Mouse (Mus musculus) left cerebral cortex, adult 11 months (tissue): Measurements from ENCODE around the gene Lmf2.
A peak's percentile ranks its signal among the peaks of the same experiment; 100 is the strongest.

Experiments
- DNase-seq: peaks from one replicate; pipeline ENCODE4 v3.0.0; 2022; ENCODE audit warnings: low spot score

Gene Lmf2

DNA sequence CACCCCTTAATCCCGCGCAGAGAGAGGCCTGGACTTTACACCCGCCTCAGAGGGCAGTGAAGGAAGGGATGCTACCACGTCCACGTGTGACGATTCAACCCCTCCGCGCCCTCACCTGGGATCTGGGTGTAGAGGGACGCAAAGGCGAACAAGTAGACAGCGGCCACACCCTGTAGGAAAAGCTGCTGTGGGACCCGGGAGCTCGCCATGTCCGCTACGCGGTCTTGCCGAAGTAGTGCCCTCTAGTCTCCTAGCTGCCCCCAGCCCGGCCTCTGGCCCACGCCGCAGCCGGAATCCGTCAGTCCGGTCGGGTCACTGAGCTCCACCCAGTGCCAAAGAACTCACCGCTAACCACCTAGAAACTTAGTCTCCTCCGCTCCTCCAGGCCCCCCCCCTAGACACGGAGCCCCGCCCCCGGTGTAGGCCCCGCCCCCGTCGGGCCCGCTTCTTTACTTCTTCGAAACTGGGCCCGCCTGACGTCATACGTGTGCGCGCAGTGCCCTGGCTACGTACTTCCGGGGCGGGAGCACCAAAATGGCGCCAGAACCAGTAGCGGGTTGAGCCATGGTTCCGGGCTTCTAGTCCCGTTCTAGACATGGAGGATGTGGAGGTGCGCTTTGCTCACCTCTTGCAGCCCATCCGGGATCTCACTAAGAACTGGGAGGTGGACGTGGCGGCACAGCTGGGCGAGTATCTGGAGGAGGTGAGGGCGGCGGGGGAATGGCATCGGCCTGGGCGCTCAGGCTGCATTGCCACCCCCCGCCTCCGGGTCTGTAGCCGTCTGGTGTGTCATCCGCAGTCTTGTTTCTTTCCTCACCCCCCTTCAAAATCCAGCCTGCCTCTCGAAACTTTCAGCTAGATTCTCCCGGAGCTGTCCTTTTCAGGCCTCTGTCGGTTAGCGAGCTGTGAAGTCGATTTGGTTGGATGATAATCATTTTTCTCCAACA, at the start of gene Lmf2, which contains the start of gene Ncaph2:
Lmf2 (minus strand) TSS at position 419 of the 947 bp plus-strand sequence.
Ncaph2 (plus strand) TSS at position 479 of the 947 bp plus-strand sequence.
- DNase-seq = peak; percentile 91

DNA sequence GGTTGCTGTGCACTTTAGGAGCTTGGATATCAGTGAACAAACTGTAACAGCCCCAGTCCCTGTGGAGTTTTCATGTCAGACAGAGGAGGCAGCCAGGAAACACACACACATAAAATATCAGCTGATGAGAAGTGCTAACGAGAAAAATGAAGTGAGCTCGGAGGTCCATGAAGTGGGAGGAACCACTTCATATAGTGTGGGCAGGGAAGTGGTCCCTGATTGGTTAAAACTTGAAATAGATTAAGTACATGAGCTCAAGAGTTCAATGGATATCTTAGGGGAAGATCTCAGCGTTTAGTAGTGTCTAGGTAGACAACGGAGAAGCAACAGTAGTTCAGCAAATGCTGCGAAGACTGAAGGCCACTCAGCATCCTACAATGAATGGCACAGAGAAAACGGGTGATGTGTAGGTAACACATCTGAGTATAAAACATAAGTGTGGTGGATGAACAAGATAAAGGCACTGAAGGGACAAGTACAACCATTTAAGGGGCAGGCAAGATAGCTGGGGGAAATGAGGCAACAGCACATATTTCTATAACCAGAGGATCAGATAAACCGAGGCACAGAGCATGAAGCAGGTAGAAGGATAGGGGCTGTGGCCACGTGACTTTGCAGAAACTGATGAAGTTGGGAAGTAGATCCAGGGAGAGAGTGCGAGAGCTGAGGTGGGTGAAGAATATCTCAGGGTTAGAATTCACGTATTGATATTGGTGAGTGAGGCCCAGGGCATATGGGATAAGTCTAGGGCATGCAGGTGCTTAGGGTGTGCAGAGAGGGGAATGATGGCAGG, 49.6 kb upstream of the Lmf2 start:
- no peak for DNase-seq

DNA sequence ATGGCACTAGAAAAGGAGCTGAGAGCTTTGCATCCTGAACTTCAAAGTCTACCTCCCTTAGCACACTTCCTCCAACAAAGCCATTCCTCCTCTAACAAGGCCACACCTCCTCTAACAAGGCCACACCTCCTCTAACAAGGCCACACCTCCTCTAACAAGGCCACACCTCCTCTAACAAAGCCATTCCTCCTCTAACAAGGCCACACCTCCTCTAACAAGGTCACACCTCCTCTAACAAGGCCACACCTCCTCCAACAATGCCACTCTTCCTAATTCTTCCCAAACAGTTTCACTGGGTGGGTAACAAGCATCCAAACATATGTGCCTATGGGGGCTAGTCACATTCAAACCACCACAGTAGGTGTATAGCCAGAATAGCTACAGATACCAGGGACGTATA, 47.0 kb upstream of the Lmf2 start:
- no peak for DNase-seq

DNA sequence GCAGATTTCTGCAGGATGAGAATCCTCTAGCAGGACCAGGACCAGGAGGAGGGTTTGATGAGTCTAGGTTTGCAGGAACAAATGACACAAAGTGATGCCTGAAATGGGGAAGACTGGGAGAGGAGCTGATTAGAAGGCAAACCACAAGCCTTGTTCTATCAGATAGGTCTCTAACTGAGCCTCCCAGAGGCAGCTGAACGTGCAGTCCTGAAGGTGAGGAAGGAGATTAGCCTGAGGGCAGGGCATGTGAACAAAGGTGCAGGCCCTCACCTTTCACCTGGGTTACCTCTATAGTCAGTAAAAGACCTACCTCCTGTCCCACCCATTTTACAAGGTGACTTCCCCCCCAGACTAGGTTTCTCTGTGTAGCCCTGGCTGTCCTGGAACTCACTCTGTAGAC, 44.3 kb upstream of the Lmf2 start:
- no peak for DNase-seq

DNA sequence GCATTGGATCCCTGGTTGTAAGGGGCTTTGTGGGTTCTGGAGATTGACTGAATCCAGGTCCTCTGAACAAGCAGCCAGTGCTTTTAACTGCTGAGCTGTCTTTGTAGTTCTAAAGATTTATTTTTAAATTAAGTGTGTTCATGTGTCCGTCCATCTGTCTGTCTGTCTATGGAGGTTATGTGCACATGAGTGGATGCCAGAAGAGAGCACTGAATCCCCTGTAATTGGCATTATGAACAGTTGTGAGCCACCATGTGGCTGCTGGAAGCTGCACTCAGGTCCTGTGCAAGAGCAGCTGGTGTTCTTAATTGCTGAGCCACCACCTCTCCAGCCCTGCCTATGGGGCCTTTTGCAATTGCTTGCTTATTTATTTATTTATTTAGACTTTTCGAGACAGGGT, 42.7 kb upstream of the Lmf2 start:
- DNase-seq = no peak

DNA sequence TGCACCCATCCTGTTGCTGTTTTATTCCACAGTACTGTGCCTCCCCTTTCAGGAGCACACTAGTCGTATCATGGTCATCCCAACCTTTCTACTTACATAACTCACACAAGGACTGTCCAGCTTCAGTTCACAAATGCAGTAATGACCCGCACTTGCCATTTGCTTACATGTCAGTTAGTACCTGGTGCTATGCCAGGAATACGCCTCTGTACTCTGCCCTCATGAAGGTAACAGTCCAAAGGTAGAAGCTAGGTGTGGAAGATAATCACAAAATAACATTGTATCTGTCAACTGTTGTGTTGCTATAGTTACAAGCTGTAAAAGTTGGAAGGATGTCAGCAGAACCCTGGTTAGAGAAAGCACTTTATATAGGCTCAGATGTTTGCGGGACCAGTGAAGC, 41.4 kb upstream of the Lmf2 start:
- no peak for DNase-seq

DNA sequence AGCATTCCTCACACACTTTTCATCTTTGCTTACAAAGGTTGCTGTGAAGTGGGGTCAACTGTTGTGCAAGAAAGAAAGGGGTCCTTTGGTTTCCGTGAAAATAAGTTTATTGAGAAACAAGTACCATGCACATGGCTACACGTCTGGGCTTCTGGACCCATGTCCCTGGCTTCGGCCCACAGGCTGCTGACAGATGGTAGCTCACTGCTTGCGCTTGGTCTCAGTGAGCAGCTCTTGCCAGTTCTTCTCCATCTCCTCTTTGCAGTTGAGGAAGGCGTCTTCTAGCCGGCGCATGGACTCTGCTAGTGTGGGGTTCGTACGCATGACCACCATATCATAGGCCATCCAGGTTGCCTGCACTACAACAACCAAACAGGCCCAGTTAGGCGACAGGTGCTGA, 34.6 kb upstream of the Lmf2 start:
- DNase-seq = no peak

DNA sequence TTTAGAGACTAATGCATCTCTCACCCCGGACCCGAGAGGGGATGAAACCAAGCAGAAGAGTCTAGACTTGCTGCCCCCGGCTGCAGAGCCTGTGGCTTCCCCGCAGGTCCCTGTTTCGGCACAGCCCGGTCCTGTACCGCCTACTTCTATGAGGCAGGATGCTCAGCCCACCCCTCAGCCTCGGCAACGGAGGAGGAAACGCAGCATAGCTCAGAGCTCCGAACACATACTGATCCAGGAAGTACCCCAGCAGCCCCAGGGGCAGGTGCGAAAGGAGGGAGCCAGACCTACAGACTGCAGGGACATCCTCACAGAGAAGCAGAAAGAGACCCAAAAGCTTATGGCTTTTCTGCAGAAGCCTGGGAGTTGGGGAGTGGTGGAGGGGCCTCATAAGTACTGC, 31.7 kb upstream of the Lmf2 start:
- DNase-seq = no peak

DNA sequence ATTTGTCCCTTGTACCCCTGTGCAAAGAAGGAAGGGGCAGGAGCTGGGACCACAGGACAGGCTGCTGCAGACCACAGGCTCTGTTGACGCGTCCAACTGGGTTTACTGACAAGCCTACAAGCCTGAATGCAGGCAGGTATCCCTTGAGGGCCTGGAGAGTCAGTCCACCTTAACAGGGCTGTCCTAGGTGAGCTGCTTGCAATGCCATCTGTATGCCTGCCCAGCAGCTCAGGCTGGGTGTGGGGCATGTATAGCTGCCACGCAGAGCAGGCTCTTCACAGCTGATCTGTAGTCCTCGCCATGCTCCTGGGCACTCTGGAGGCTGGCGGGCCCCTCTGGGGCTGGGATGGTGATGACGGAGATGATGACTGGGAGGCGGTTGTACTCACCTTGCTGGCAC, 29.2 kb upstream of the Lmf2 start, which contains the start of gene Klhdc7b:
Klhdc7b (plus strand) TSS at position 301 of the 400 bp plus-strand sequence.
- no peak for DNase-seq

DNA sequence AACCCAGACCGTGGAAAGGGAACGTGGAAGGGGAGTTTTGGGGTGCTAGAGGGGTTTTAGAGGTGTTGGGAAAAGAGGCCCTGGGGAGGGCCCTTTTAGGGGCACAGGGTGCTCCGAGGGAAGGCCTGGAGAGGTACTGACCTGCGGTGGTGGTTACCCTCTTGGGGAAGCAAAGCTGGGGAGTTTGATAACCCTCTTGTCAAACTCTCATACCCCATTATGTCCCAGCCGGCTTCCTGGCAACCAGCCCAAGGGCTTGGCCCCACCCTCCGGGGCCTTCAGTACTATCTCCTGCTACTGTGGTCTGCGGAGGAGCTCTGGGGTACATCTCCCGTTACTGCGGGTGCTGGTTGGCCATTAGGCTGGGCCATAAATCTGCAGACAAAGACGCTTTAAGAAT, 24.0 kb upstream of the Lmf2 start:
- DNase-seq = no peak

DNA sequence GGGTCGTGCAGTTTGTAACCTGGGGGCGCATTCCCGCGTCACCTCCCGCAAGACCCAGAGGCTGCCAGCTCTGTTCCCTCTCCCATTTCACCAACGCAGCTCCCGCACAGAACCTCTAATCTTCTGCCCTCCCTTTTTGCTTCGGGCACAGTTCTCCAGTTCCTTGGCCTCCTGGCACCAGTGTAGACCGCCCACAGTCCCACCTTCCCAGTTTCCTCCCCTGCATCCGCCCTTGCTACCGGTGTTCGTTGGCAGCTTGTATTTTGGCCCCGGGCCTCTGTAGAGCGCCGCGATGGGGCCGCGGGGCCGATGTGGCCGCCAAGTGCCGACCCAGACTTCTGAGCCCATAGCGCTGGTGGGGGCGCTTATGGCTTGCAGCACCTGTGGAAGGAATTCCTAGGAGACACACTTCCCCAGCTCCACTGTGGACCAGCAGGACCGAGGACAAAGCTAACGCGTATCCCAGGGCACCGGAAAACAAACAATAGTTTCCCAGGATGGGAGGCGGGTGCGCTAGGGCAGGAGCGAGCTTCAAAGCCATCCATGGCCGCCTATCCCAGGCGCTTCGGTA, 23.5 kb upstream of the Lmf2 start, which contains the start of gene Odf3b:
Odf3b (minus strand) TSS at position 452 of the 571 bp plus-strand sequence.
- no peak for DNase-seq

DNA sequence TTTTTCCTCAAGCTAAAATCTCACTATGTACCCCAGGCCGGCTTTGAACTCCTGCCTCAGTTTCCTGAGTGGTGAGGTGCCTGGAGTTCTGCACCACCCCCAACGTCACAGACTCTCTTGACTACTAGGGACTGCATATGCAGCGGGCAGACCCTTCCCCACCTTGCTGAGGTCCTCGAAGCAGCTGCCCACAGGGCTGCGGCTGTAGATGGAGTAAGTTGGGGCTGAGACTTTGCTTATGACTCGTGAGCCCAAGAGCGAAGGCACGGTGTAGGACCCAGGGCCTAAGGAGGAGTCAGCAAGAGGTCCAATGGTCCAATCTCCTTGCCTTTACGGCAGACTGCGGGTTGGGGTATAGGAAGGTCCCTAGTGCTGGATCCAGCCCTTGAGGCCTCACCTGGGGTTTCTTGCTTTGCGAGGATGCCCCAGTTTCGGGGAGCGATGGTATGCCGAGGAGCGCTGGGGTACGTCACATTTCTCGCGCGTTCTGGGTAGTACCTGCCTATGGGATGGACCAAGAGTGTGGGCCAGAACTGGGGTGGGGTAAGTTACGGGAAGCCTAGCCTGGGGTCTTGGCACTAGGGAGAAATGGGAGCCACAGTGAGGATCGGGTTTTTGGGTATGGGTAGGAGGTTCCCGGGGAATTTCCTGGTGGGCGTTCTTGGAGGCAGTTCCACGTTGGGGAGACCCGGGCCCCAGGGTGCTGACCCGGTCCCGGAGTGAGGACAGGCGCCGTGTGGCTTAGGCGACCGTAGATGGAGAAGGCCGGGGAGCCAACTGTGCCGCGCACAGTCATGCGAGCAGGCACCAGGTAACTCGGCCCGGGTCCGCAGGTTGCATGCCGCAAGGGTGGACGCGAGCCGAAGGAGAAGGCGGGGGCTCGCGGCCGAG, 22.7 kb upstream of the Lmf2 start:
- no peak for DNase-seq

DNA sequence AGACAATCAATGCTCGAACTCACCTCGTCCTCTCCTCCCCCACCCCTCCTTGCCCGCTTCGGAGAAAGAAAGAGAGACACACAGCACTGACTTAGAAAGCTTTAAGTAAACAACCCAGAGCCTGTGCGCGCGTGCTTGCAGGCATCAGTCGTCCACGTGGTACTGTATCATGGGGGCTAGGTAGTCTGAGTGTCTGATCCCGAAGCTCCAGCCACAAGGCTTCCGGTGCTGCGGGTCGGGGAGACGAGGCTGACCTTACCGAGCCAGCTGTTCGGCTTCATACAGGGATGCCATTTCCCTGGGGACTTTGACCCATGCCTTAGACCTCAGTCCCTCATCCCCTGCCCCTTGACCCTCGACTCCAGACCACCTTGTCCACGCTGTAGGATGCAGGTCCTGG, 21.9 kb upstream of the Lmf2 start:
- DNase-seq = no peak

DNA sequence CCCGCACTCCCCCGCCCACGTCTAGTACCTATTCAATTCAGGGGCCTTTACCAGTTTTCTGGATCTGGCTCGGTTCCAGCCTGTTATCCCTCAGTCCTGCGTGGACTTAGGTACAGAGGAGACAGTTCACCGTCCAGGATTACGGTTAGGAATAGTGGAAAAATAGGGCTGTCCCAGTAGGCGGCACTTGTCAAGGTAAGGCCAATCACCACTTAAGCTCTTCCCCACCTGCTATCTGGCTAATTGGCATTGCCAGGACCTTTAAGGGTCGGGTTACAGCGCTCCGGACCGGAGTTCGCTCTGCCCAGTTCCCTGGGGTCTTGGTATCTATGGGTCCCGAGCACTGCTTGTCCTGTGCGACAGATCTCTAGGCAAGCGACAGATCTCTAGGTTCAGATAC, 21.5 kb upstream of the Lmf2 start, which contains the start of gene Tymp:
Tymp (minus strand) TSS at position 83 of the 400 bp plus-strand sequence.
- DNase-seq = no peak

DNA sequence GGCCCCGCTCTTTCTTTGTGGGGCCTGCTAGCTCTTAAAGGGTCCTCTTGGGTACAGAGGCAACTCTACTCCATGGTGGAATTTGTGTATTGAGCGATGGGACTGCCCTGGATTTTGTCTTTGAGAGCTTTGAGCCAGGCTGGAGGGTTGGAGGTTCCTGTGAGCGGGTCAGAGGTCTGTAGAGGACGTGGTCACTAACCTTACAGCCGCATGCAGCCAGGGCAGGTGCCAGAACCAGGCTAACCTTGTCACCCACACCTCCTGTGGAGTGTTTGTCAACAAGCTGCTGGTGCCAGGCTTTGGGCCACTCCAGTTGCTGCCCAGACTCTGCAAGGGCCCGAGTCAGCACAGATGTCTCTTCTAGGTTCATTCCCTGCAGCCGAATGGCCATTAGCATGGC, 20.6 kb upstream of the Lmf2 start:
- DNase-seq = no peak

DNA sequence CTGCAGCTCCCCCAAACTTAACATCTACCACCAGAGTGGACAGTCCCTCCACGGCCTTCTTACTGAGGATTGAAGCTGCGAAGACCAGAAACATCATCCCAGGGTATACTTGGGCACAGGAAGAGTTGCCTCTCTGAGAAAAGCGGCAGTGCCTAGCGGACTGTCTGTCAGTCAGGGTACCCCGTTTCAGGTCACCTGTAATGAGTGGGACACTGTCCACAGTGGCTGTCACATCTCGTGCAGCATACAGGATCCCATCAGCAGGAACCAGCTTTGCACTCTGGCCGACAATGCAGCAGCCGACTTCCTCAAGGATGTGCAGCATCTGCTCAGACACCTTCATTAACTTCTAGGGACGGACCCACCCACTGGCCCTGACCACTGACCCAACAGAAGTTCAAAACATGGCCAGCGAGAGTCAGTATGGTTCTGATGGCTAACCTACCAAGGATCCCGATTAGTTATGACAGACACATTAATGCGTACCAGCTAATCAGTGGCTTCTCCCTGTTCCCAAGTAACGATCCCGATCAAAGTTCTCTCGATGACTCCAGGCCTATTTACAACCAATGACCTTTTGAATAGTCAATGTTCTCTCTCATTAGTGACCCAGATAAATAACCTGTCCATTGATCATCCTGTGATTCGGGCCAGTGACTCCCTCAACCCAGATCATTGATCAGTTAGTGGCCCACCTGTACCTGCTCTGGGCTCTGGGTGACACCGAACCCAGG, 19.5 kb upstream of the Lmf2 start:
- no peak for DNase-seq

DNA sequence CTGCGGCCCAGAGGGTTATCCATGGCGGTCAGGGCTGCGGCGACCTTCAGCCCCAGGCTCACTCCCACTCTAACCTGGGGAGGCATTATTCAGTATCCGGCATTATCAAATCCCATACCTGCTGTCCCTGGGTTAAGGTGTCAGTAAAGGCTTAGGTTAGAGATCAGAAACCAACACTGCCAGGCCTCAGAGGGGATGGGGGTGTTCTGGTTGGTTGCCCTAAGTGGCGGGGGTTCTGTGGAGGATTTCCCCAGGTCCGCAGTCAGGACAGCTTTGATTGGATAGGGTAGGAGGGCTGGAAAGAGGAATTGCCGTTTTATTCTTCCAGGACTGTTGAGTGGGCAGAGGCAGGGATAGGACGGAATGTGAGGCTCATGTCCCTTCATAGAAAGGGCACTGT, 18.9 kb upstream of the Lmf2 start:
- DNase-seq = no peak

DNA sequence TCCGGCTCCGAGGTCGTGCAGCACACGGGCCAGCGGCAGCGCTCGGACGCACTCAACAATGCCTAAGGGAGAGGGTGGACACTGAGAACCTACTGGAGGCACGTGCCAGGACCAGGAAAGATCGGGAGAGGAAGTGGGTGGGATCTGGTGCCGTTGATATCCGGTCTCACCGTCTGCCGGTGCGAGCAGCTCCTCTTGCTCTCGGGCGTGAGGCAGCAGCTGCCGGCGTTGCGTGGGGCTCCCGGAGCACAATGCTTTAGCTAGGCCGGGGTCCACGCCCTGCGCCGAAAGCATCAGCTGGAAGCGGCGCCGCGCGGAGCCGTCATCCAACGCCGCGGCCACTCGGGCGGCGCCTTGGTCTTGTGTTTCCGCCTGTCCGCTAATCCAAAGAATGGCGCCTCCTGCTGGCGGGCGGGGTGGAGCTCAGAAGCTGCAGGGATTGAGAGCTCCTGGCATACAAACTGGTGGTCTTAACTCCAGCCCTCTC, 18.3 kb upstream of the Lmf2 start, which contains the start of gene Sco2:
Sco2 (minus strand) TSS at position 85 of the 487 bp plus-strand sequence.
- peak; percentile 84 for DNase-seq

DNA sequence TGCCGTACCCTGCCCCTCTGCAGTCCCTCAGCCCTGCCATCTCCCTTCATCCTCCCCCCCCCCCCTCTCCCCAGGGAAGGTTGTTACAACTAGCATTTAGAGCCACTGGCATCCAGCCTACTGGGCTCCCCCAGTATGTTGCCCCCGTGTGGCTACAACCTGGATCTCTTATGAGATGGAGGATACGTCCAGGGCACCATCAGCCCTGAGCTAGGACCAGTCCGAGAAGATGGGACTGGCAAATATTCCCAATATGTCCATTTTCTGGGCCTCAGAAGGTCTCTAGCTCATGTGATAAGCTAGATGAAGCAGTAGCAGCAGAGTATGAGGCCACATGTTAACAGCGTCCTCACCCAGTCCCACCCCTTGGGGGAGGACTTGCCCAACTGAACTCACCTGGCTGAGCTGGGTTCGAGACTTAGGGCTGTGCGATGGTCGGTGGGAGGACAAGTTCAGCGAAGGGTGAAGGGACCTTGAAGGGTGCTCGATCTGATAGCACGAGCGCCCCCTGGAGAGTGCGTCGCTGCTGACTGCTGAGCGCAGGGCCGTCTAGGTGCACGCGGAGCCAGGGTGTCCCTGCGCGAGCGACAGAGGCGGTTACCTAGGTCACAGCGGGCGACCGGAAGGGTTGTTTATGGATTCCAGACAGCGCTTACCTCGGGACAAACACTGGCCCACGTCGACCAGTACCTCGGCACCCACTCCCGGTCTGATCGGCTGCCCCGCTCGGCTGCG, 17.7 kb upstream of the Lmf2 start:
- DNase-seq = peak; percentile 79

DNA sequence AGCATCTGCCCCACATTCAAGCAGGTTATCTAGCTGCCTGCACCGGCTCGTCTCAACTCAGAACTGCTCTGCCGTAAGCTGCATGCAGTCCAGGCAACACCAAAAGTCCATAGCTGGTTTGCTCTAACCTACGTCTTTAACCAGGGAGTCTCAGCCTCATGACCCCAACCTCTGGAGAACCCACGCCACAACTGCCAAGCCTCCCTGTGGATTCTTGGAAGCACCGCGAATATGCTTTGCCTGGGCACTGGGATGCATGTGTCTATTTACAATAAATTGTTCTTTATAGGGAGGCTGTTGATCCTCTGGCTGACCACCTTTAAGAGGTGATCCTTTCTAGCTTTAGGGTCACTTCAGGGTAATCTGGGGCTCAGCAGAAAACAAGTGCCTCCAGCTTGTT, 17.1 kb upstream of the Lmf2 start:
- DNase-seq = no peak
